Mouse (Mus musculus) adrenal gland, adult 2 months (tissue): ENCODE measurements around the gene Tacc3. TPM values are rescaled to one million over a fixed set of nuclear protein-coding genes. Genes with fewer than 3 reads are reported as not detected.

Experiments used
- DNase-seq: peaks from one replicate; pipeline ENCODE4 v3.0.0; 2021
- polyA plus RNA-seq: library from polyadenylated mRNA; depleted of rRNA; stranded (reverse); fragments of >200 nt; gene quantifications from 2 replicates; pipeline ENCODE4 v1.2.3, GENCODE M21; 2012
- total RNA-seq, 2 experiments: library from RNA; stranded (reverse); gene quantifications; 2 replicates each; pipeline ENCODE4 v1.2.3; 2021

The Tacc3 gene
- total and polyA plus RNA-seq, 3 experiments, result 3.6 to 5.4 (median 4.4) TPM

DNA sequence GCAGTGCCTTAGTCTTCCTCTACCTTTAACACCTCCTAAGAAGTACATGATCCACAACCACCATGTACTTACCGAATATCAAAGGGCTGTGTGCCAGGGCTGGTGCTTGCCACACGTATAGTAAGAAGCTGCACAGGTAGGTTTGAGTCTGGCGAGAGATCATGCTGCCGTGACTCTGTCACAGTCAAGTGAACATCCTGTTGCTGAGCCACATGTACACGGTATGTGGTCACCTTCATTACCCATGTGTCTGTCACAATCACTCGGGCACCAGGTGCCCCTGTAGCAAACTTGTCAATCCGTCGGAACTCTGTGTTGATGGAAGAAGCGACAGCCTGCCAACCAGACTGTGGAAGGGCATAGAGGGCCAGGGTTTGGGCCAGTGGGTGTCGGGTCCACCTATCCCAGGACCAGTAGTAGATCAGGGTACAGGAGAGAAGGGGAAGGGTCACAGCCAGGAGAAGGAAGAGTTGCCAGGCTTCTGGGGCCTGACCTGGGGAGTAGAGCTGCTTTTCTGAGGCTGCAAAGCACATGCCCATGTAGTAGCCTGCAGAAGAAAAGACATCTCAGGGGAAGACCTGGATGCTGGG, 2.6 kb upstream of the Tacc3 start:
- DNase-seq, result no peak

GRCm38 (mm10) chr5:33656739-33657138, 1.2 kb upstream of the Tacc3 start:
- DNase-seq, result no peak

DNA sequence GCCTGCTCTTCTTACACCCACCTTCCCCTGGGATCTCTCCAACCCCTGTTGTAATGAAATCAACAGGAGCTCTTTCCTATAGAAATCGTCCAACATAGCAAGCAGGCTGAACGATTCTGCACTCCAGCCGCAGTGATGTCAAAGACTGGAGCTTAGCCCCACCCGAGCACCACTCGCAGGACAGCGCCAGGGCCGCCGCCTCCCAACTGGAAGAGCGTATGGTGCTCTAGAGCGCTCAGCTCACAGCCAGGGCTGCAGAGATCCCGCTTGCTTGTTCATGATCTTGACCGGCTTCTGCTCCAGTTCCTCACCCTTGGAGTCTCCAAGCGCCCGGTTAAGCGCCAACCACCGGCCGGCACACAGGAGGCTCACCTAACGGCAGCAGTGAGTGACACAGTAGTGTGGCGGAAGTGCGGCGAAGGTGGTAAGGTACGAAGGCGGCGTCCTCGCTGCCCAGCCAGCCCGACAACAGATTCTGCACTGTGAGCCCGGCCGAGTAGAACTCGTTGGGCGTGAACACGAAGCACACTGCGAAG, 609 bp upstream of the Tacc3 start:
- no peak for DNase-seq

DNA sequence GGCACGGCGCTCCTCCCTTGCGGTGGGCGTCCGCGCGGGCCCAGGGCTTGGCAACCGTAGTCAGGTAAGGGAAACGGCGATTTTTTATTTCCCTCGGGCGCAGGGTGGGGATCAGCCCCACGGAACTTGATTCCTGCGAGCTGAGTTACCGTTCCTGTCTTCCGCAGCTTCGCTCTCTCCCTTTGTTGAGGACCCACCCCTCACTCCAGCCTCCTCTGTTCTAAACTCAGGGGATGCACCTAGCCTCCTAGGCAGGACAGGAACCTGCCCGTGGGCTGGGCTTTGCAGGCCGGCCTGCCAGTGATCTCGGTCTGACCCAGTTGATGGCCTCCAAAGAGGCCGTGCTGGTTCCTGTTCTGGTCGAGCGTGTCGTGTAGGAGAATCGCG, 729 bp downstream of the Tacc3 start:
- no peak for DNase-seq

GRCm38 (mm10) chr5:33668223-33668622, 10.3 kb downstream of the Tacc3 start:
- peak; percentile 30 for DNase-seq

DNA sequence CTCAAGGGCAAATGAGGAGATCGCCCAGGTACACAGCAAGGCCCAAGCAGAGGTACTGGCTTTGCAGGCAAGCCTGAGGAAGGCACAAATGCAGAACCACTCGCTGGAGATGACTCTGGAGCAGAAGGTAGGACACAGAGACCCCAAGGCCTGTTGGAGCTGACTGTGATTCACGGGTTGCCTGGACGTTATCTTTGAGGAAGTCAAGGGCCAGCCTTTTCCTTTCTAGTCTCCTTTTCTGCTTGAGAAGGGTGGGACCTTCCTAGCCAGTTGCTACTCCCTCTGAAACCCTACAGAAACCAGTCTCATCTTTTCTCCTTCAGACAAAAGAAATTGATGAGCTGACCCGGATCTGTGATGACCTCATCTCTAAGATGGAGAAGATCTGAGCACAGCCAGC, 13.7 kb downstream of the Tacc3 start:
- no peak for DNase-seq

DNA sequence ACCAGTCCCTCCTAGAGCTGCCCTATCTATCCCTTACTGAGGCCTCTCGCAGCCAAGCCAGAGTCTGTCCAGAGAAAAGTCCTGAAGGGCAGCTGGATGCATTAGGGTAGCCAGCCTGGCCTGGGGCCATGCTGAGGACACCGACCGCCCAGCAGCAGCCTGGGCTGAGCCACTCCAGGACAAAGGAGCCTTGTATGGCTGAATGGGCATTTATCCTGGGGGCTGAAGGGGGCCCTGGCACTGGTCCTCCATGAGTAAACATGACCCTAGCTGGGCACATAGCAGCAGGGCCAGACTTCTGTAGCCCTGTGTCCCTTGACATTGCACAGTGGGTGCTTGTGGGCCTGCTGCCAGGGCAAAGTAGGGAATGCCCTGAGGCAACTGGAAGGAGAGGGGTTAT, 16.5 kb downstream of the Tacc3 start:
- no peak for DNase-seq

DNA sequence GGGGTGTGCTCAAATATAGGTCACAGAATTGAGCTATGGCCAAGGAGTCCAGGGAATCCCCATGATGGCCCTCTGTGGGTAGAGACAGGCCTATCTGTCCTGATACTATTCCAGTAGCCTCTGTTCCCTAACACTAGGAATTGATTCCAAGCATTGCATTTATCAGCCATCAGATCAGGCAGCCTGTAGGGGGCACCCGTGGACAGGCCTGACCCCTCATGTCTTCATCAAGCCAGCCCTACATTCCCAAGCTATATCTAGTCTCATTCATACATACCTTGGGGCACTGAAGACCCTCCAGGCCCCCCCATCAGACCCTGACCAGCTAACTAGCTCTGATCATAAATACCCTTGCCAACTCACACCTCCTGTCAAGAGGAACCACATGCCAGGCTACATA, 18.0 kb downstream of the Tacc3 start:
- peak; percentile 48 for DNase-seq

- no peak for DNase-seq
Observed at GRCm38 (mm10) chr5:33678244-33678643, 20.3 kb downstream of the Tacc3 start.

- no peak for DNase-seq
Observed at GRCm38 (mm10) chr5:33681044-33681443, 23.1 kb downstream of the Tacc3 start.

DNA sequence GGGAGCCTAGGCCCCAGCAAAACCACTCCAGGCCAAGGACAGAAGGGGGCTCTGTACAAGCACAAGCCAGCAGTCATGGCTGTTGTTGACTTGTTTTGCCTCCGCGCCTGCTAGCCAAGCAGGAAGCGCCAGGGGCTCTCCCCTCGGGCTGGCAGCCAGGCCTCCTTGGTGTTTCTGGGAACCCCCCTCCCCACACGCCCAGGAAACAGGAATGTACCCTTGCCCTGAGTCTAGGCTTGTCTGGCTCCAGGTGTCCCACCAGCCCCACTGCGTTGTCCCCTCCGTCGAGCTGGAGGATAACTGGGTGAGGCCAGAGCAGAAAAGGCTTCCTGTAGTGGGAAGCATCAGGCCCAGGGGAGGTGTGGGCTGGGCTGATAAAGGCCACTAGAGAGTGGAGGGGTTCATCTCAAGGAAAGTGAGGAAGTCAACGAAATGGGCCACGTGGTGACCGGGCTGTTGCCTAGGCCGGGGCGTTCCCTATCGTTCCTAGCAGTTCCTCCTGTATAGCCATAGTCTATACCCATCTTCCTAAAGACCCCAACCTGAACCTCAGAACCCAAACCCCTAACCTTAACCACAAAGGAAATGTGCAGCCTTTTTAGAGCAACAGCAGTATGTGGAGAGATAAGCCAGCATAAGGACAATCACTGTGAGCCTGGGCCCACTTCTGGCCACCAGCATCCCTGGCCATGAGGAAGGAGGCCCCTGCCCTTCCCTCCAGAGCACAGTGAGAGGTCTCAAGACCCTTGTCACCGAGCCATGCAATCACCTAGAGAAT, 23.9 kb downstream of the Tacc3 start:
- DNase-seq, result no peak

DNA sequence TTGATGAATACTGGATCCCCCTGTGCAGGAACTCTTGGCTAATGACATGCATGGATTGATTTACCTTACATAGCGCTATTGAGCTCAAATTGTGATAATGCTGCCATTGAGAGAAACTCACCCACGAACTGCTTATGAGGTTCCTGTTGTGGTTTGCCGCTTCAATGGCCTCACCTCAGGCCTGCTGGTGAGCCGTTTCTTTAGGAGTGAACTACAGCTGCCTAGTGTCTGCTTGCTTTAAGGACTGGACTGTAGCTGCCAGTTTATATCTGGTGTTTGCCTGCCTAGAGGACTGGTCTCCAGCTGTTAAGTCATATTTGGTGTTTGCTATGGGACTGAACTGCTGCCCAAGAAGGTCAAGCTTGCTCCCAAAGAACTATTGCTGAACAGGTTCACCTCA, 25.0 kb downstream of the Tacc3 start:
- no peak for DNase-seq

- peak; percentile 27 for DNase-seq
Observed at GRCm38 (mm10) chr5:33683897-33684652, 26.1 kb downstream of the Tacc3 start.

DNA sequence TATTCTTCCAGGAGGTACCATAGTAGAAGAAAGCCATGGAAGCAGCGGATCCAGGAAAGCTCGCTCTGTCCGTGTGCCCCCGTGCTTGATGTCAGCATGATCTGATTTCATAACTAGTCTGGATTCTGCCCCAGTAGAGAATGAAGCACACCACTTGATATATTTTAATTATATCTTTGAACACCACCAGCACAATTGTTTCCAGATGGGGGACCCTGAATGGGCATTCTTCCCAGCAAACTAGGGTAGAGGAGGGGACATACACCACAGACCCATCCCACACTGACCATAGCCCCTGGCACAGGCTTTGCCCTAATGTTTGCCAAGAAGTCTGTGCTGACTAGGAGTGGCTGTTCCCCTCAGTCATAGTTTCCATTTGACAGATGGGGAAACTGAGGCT, 27.0 kb downstream of the Tacc3 start:
- no peak for DNase-seq

- DNase-seq, result no peak
Observed at GRCm38 (mm10) chr5:33687142-33687541, 29.2 kb downstream of the Tacc3 start.

DNA sequence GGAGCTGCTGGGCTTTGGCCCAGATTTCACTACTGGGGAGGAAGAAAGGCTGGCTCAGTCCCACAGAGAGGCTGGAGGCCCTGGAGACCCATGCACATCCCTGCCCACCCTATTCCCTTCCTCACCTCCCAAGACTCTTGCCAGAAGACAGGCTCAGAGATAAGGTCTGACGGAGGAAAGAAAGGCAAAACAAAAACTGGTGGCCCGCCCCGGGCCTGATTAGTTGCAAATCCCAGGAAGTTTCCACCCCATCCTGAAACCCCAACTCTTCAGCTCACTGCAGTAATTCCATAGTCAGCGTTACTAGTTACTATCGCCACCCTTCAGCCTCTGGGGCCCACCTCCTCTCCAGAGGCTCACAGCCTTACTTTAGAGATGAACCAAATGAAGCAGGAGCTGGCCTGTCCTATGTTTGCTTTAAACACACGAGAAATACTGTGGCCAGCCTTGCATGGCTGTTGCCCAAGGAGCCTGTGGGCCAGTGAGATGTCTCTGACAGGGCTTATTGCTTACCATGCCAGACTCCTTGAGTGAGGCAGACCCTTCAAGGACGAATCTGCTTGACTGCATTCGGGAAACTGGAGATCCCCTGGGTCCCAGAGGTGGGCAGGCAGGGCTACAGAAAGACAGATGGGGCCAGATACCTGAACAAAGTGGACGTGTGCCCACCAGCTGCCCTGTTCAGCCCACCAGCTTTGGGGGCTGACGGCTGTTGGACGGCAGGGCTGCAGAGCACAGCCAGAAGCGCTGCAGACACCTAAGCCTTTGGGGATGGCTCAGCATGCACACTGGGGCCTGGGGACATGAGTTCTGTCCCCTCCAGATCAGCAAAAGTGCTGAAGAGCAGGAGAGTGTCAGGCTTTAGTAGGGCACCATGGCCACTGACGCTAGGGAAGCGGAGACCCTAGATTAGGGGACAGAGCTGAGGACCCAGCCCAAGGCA, 30.6 kb downstream of the Tacc3 start:
- DNase-seq, result no peak

GRCm38 (mm10) chr5:33689221-33689844, 31.4 kb downstream of the Tacc3 start:
- DNase-seq, result no peak

GRCm38 (mm10) chr5:33689852-33690645, 32.1 kb downstream of the Tacc3 start:
- peak; percentile 18 for DNase-seq

DNA sequence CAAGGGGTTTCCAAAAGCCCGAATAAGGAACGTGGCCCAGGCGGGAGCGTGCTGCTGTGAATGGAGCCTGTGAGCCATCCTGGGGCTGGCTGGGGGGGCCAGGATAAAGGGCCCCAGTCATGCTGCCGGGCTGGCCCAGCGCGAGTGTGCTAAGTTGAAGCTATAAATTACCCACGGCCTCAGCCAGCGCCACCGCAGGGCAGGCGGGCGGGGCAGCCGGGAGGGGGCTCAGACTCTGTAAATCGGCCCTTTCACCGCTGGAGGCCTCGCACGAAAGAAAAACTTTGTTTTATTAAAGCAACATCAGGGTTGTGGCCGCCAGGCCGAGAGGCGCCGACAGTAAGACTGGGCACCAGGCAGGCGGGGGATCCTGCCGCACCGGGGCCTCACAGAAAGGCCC, 34.5 kb downstream of the Tacc3 start:
- peak; percentile 21 for DNase-seq

- DNase-seq, result no peak
Observed at GRCm38 (mm10) chr5:33694461-33694847, 36.5 kb downstream of the Tacc3 start.
